Mouse (Mus musculus): ENCODE measurements around the gene Phldb2. TPM values are rescaled to one million over a fixed set of nuclear protein-coding genes. Genes with fewer than 3 reads are reported as not detected.

The Phldb2 gene
- polyA plus RNA-seq, 1 experiment from 2014 or later: 90.1 TPM

- H3K27ac ChIP-seq (ENCODE audit: low read length): no peak overlapping the region
- no peaks in the 10 kb centered on the region for H3K27me3 ChIP-seq (ENCODE audit: insufficient read depth, low read length)
- H3K9ac ChIP-seq (replicated peaks; ENCODE audit: low read length): no peak overlapping the region
- no peaks in the 10 kb centered on the region for H3K4me1 ChIP-seq (ENCODE audit: insufficient read depth, low read length)
- H3K4me2 ChIP-seq (replicated peaks; ENCODE audit: low read depth, low read length): no peak overlapping the region
- H3K36me3 ChIP-seq (ENCODE audit: insufficient read depth, low read length): no peaks in the 10 kb centered on the region
- H3K4me3 ChIP-seq (ENCODE audit: low read length): no peak overlapping the region
- 83% methylated on average over 8 of the region's 8 CpGs for WGBS
- ATAC-seq (ENCODE audit: low FRiP score, low TSS enrichment): no peak
- H3K9me3 ChIP-seq (ENCODE audit: low read length): no peaks in the 10 kb centered on the region
Measured at GRCm38 (mm10) chr16:45903595-45903994, 49.8 kb downstream of the Phldb2 start.

- no peaks in the 10 kb centered on the region for H3K9me3 ChIP-seq (ENCODE audit: low read length)
- H3K9ac ChIP-seq (replicated peaks; ENCODE audit: low read length): no peak overlapping the region
- no peak overlapping the region for H3K4me3 ChIP-seq (ENCODE audit: low read length)
- no peak for ATAC-seq (ENCODE audit: low FRiP score, low TSS enrichment)
- H3K27me3 ChIP-seq (ENCODE audit: insufficient read depth, low read length): no peaks in the 10 kb centered on the region
- H3K27ac ChIP-seq (ENCODE audit: low read length): no peak overlapping the region
- 84% methylated on average over 3 of the region's 3 CpGs for WGBS
- no peaks in the 10 kb centered on the region for H3K36me3 ChIP-seq (ENCODE audit: insufficient read depth, low read length)
- H3K4me2 ChIP-seq (replicated peaks; ENCODE audit: low read depth, low read length): no peak overlapping the region
- peaks cover 7% of the 10 kb centered on the region for H3K4me1 ChIP-seq (ENCODE audit: insufficient read depth, low read length)
Measured at GRCm38 (mm10) chr16:45898459-45898858, 54.9 kb downstream of the Phldb2 start.

GRCm38 (mm10) chr16:45896587-45896986 is 56.8 kb downstream of the Phldb2 start:
- WGBS: 69% methylated on average over 2 of the region's 2 CpGs
- H3K36me3 ChIP-seq (ENCODE audit: insufficient read depth, low read length): no peaks in the 10 kb centered on the region

GRCm38 (mm10) chr16:45894998-45895397 is 58.4 kb downstream of the Phldb2 start:
- H3K27ac ChIP-seq (ENCODE audit: low read length): no peak overlapping the region; the same call in 1 of the 2 replicates
- no peak overlapping the region for H3K9ac ChIP-seq (replicated peaks; ENCODE audit: low read length)
- H3K9me3 ChIP-seq (ENCODE audit: low read length): no peaks in the 10 kb centered on the region
- H3K4me3 ChIP-seq (ENCODE audit: low read length): no peak overlapping the region
- H3K27me3 ChIP-seq (ENCODE audit: insufficient read depth, low read length): no peaks in the 10 kb centered on the region
- WGBS: 90% methylated on average over 5 of the region's 5 CpGs
- no peaks in the 10 kb centered on the region for H3K36me3 ChIP-seq (ENCODE audit: insufficient read depth, low read length)
- ATAC-seq (ENCODE audit: low FRiP score, low TSS enrichment): no peak
- H3K4me1 ChIP-seq (ENCODE audit: insufficient read depth, low read length): peaks cover 21% of the 10 kb centered on the region
- no peak overlapping the region for H3K4me2 ChIP-seq (replicated peaks; ENCODE audit: low read depth, low read length)

More at GRCm38 (mm10) chr16:45896587-45896986, 56.8 kb downstream of the Phldb2 start:
- H3K27ac ChIP-seq (ENCODE audit: low read length): no peak overlapping the region
- H3K4me2 ChIP-seq (replicated peaks; ENCODE audit: low read depth, low read length): no peak overlapping the region
- ATAC-seq (ENCODE audit: low FRiP score, low TSS enrichment): no peak
- H3K4me1 ChIP-seq (ENCODE audit: insufficient read depth, low read length): peaks cover 18% of the 10 kb centered on the region
- no peaks in the 10 kb centered on the region for H3K9me3 ChIP-seq (ENCODE audit: low read length)
- no peaks in the 10 kb centered on the region for H3K27me3 ChIP-seq (ENCODE audit: insufficient read depth, low read length)
- H3K9ac ChIP-seq (replicated peaks; ENCODE audit: low read length): no peak overlapping the region
- H3K4me3 ChIP-seq (ENCODE audit: low read length): no peak overlapping the region

- H3K9me3 ChIP-seq (ENCODE audit: low read length): no peaks in the 10 kb centered on the region
- H3K9ac ChIP-seq (replicated peaks; ENCODE audit: low read length): no peak overlapping the region
- 50% methylated on average over 2 of the region's 2 CpGs for WGBS
- no peaks in the 10 kb centered on the region for H3K36me3 ChIP-seq (ENCODE audit: insufficient read depth, low read length)
- H3K4me1 ChIP-seq (ENCODE audit: insufficient read depth, low read length): peaks cover 27% of the 10 kb centered on the region
- peak overlapping the region; percentile 73 for H3K27ac ChIP-seq (ENCODE audit: low read length)
- H3K4me3 ChIP-seq (ENCODE audit: low read length): no peak overlapping the region
- H3K27me3 ChIP-seq (ENCODE audit: insufficient read depth, low read length): no peaks in the 10 kb centered on the region
- peak; percentile 83 for ATAC-seq (ENCODE audit: low FRiP score, low TSS enrichment)
- no peak overlapping the region for H3K4me2 ChIP-seq (replicated peaks; ENCODE audit: low read depth, low read length)
Measured at GRCm38 (mm10) chr16:45893796-45894195, 59.6 kb downstream of the Phldb2 start.

GRCm38 (mm10) chr16:45892928-45893327 is 60.5 kb downstream of the Phldb2 start:
- 33% methylated on average over 1 of the region's 1 CpGs for WGBS
- Histone ChIP-seq H3K4me2 (replicated peaks; ENCODE audit: low read depth, low read length) (no peak overlapping the region), H3K9ac (replicated peaks; ENCODE audit: low read length) (no peak overlapping the region), H3K4me1 (ENCODE audit: insufficient read depth, low read length) (peaks cover 27% of the 10 kb centered on the region), H3K27ac (ENCODE audit: low read length) (peak overlapping the region; percentile 88), H3K36me3 (ENCODE audit: insufficient read depth, low read length) (no peaks in the 10 kb centered on the region), H3K4me3 (ENCODE audit: low read length) (no peak overlapping the region), H3K27me3 (ENCODE audit: insufficient read depth, low read length) (no peaks in the 10 kb centered on the region), H3K9me3 (ENCODE audit: low read length) (no peaks in the 10 kb centered on the region)
- peak; percentile 77 for ATAC-seq (ENCODE audit: low FRiP score, low TSS enrichment)

- H3K36me3 ChIP-seq (ENCODE audit: insufficient read depth, low read length): no peaks in the 10 kb centered on the region
- no peaks in the 10 kb centered on the region for H3K27me3 ChIP-seq (ENCODE audit: insufficient read depth, low read length)
- 78% methylated on average over 4 of the region's 4 CpGs for WGBS
- no peak overlapping the region for H3K9ac ChIP-seq (replicated peaks; ENCODE audit: low read length)
- H3K9me3 ChIP-seq (ENCODE audit: low read length): no peaks in the 10 kb centered on the region
- ATAC-seq (ENCODE audit: low FRiP score, low TSS enrichment): no peak
- H3K27ac ChIP-seq (ENCODE audit: low read length): no peak overlapping the region
- H3K4me1 ChIP-seq (ENCODE audit: insufficient read depth, low read length): peaks cover 32% of the 10 kb centered on the region
- no peak overlapping the region for H3K4me2 ChIP-seq (replicated peaks; ENCODE audit: low read depth, low read length)
- H3K4me3 ChIP-seq (ENCODE audit: low read length): no peak overlapping the region
Measured at GRCm38 (mm10) chr16:45890471-45891200, 62.8 kb downstream of the Phldb2 start.

GRCm38 (mm10) chr16:45889636-45890035 is 63.8 kb downstream of the Phldb2 start:
- Histone ChIP-seq H3K4me1 (ENCODE audit: insufficient read depth, low read length) (peaks cover 32% of the 10 kb centered on the region), H3K27ac (ENCODE audit: low read length) (peak overlapping the region; percentile 24; the same call in 1 of the 2 replicates), H3K4me2 (replicated peaks; ENCODE audit: low read depth, low read length) (no peak overlapping the region), H3K9ac (replicated peaks; ENCODE audit: low read length) (no peak overlapping the region), H3K9me3 (ENCODE audit: low read length) (no peaks in the 10 kb centered on the region), H3K27me3 (ENCODE audit: insufficient read depth, low read length) (no peaks in the 10 kb centered on the region), H3K36me3 (ENCODE audit: insufficient read depth, low read length) (no peaks in the 10 kb centered on the region), H3K4me3 (ENCODE audit: low read length) (no peak overlapping the region)
- 33% methylated on average over 4 of the region's 4 CpGs for WGBS
- no peak for ATAC-seq (ENCODE audit: low FRiP score, low TSS enrichment)

- H3K9ac ChIP-seq (replicated peaks; ENCODE audit: low read length): no peak overlapping the region
- H3K27ac ChIP-seq (ENCODE audit: low read length): peak overlapping the region; percentile 51
- ATAC-seq (ENCODE audit: low FRiP score, low TSS enrichment): peak; percentile 49; the same call in 1 of the 2 replicates
- H3K27me3 ChIP-seq (ENCODE audit: insufficient read depth, low read length): no peaks in the 10 kb centered on the region
- H3K36me3 ChIP-seq (ENCODE audit: insufficient read depth, low read length): no peaks in the 10 kb centered on the region
- peaks cover 14% of the 10 kb centered on the region for H3K4me1 ChIP-seq (ENCODE audit: insufficient read depth, low read length)
- WGBS: 43% methylated on average over 5 of the region's 5 CpGs
- no peaks in the 10 kb centered on the region for H3K9me3 ChIP-seq (ENCODE audit: low read length)
- no peak overlapping the region for H3K4me3 ChIP-seq (ENCODE audit: low read length)
- H3K4me2 ChIP-seq (replicated peaks; ENCODE audit: low read depth, low read length): no peak overlapping the region
Measured at GRCm38 (mm10) chr16:45886599-45886998, 66.8 kb downstream of the Phldb2 start.

GRCm38 (mm10) chr16:45884194-45884593 is 69.2 kb downstream of the Phldb2 start:
- H3K9ac ChIP-seq (replicated peaks; ENCODE audit: low read length): no peak overlapping the region
- H3K36me3 ChIP-seq (ENCODE audit: insufficient read depth, low read length): no peaks in the 10 kb centered on the region
- H3K27me3 ChIP-seq (ENCODE audit: insufficient read depth, low read length): no peaks in the 10 kb centered on the region
- 79% methylated on average over 2 of the region's 2 CpGs for WGBS
- no peaks in the 10 kb centered on the region for H3K9me3 ChIP-seq (ENCODE audit: low read length)
- H3K4me1 ChIP-seq (ENCODE audit: insufficient read depth, low read length): peaks cover 11% of the 10 kb centered on the region
- no peak overlapping the region for H3K4me2 ChIP-seq (replicated peaks; ENCODE audit: low read depth, low read length)
- H3K4me3 ChIP-seq (ENCODE audit: low read length): no peak overlapping the region
- peak; percentile 71 for ATAC-seq (ENCODE audit: low FRiP score, low TSS enrichment)
- H3K27ac ChIP-seq (ENCODE audit: low read length): no peak overlapping the region

Data from kidney, embryonic 16.5 days (tissue).